Mouse (Mus musculus) heart, adult 2 months (tissue): Measurements from ENCODE around the gene Tspan5. TPM values are rescaled to one million over a fixed set of nuclear protein-coding genes. Genes with fewer than 3 reads are reported as not detected.

Experiments used
- DNase-seq, 2 experiments: peaks; one replicate each; pipeline ENCODE4 v3.0.0; 2021
- H3K27ac ChIP-seq: fragments of 200-600 bp; 2 replicates; pipeline ENCODE4 v1.8.1; 2022
- H3K27me3 ChIP-seq: fragments of 200-500 bp; 2 replicates; pipeline ENCODE4 v1.6.1; 2012; ENCODE audit warnings: mild to moderate bottlenecking, low read length, inconsistent platforms, mixed read lengths; ENCODE audit not compliant: control insufficient read depth, insufficient read depth
- H3K36me3 ChIP-seq: fragments of 200-500 bp; 2 replicates; pipeline ENCODE4 v1.6.1; 2012; ENCODE audit warnings: low read length, inconsistent platforms; ENCODE audit not compliant: control insufficient read depth, insufficient read depth
- H3K4me1 ChIP-seq: fragments of 200-500 bp; 2 replicates; pipeline ENCODE4 v1.6.1; 2011; ENCODE audit warnings: low read length; ENCODE audit not compliant: control insufficient read depth, insufficient read depth
- H3K4me3 ChIP-seq: fragments of 200-600 bp; 2 replicates; pipeline ENCODE4 v1.8.1; 2022
- H3K79me2 ChIP-seq: fragments of 200-500 bp; replicated peaks from 2 replicates; pipeline ENCODE4 v1.6.1; 2012; ENCODE audit warnings: mild to moderate bottlenecking, inconsistent platforms, low read length, moderate library complexity, mixed read lengths; ENCODE audit not compliant: control insufficient read depth, insufficient read depth
- H3K9ac ChIP-seq: fragments of 200-500 bp; 2 replicates; pipeline ENCODE4 v1.6.1; 2012; ENCODE audit warnings: low read depth, mild to moderate bottlenecking, control low read depth, inconsistent platforms, low read length, mixed read lengths
- CTCF ChIP-seq: fragments of 200-600 bp; IDR thresholded peaks from 2 replicates; pipeline ENCODE4 v1.8.1; 2022; ENCODE audit warnings: antibody characterized with exemption, mild to moderate bottlenecking, moderate library complexity
- EP300 ChIP-seq: fragments of 200-500 bp; IDR thresholded peaks from 2 replicates; pipeline ENCODE4 v1.6.1; 2011; ENCODE audit warnings: low read depth, low read length, control low read depth; ENCODE audit not compliant: insufficient read depth
- POLR2A ChIP-seq: fragments of 200-500 bp; IDR thresholded peaks from 2 replicates; pipeline ENCODE4 v1.6.1; 2011; ENCODE audit warnings: mild to moderate bottlenecking, low read depth, low read length, control low read depth; ENCODE audit not compliant: insufficient read depth
- WGBS: fragments of 180-500 bp; shearing (Covaris S2); methylation state at CpG from one replicate; pipeline ENCODE4 v1.1.7; 2018; 5-methylcytosine and 5-hydroxymethylcytosine counted together
- intact Hi-C: fragments of 180-260 bp; cut with DNase I; formaldehyde crosslinking; loops from one replicate; pipeline ENCODE4 v1.15.1; 2025
- polyA plus RNA-seq: library from polyadenylated mRNA; depleted of rRNA; stranded (reverse); fragments of >200 nt; gene quantifications from 2 replicates; pipeline ENCODE4 v1.2.3, GENCODE M21; 2012
- total RNA-seq, 2 experiments: library from RNA; stranded (reverse); gene quantifications; 2 replicates each; pipeline ENCODE4 v1.2.3; 2021

The Tspan5 gene
- total and polyA plus RNA-seq, 3 experiments: 4.9 to 6.9 (median 5.3) TPM

- 81% methylated on average over 5 of the region's 5 CpGs for WGBS
Observed at GRCm38 (mm10) chr3:138751328-138751727, 9.3 kb downstream of the Tspan5 start.

DNA sequence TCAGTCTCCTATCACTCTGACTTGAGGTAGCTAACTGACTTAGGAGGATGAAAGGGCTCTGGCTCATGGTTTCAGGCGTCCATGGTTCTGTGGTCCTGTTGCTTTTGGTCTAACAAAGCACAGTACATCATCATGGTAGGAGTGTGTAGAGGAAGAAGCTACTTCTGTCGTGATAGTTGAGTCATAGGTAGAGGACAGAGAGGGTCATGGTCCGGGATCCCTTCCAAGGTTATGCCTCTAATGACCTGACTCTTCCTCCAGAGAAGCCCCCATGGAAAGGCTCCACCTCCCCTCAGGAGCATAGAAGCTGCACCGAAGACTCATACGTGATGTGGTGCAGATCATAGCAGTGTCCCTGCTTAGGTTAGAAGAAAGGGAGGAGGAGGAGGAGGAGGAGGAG lies 10.1 kb downstream of the Tspan5 start:
- WGBS: 58% methylated on average over 5 of the region's 5 CpGs
- no peaks in the 10 kb centered on the region for H3K27me3 ChIP-seq
- H3K4me3 ChIP-seq: no peak overlapping the region
- no peak for TF ChIP-seq POLR2A
- intact Hi-C loops: no loop called here
- no peak for DNase-seq
- no peak overlapping the region for H3K27ac ChIP-seq
- no peaks in the 10 kb centered on the region for H3K79me2 ChIP-seq
- H3K36me3 ChIP-seq: no peaks in the 10 kb centered on the region
- H3K4me1 ChIP-seq: peaks cover 4% of the 10 kb centered on the region
- no peak overlapping the region for H3K9ac ChIP-seq

More at GRCm38 (mm10) chr3:138751328-138751727, 9.3 kb downstream of the Tspan5 start:
- TF ChIP-seq POLR2A: no peak
- no peak for TF ChIP-seq CTCF
- no peak for TF ChIP-seq EP300
- Histone ChIP-seq H3K4me1 (peaks cover 4% of the 10 kb centered on the region), H3K36me3 (no peaks in the 10 kb centered on the region), H3K27me3 (no peaks in the 10 kb centered on the region), H3K9ac (no peak overlapping the region), H3K4me3 (no peak overlapping the region), H3K27ac (no peak overlapping the region), H3K79me2 (no peaks in the 10 kb centered on the region)
- DNase-seq: no peak
- intact Hi-C loops: no loop called here

DNA sequence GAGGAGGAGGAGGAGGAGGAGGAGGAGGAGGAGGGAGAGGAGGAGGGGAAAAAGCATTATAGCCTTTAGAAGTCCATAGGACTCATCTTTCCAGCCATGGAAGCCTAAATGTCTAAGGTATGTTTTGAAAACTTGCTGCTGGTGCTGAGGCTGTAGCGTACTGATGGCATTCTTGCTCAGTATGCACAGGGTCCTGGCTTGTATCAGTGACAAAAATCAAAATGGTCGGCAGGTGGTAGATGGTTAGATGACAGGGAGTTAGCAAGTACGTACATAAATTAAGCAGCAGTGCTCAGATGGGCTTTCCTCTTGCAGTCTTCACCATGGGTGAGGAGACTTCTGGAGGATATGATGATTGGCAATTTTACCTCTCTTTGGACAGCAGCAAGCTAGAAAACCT lies 10.8 kb downstream of the Tspan5 start:
- 66% methylated on average over 3 of the region's 3 CpGs for WGBS
- Histone ChIP-seq H3K27me3 (no peaks in the 10 kb centered on the region), H3K9ac (no peak overlapping the region), H3K4me1 (peaks cover 4% of the 10 kb centered on the region), H3K4me3 (no peak overlapping the region), H3K27ac (no peak overlapping the region), H3K36me3 (no peaks in the 10 kb centered on the region), H3K79me2 (no peaks in the 10 kb centered on the region)
- TF ChIP-seq POLR2A (no peak), CTCF (no peak), EP300 (no peak)
- intact Hi-C loops: no loop called here
- no peak for DNase-seq

DNA sequence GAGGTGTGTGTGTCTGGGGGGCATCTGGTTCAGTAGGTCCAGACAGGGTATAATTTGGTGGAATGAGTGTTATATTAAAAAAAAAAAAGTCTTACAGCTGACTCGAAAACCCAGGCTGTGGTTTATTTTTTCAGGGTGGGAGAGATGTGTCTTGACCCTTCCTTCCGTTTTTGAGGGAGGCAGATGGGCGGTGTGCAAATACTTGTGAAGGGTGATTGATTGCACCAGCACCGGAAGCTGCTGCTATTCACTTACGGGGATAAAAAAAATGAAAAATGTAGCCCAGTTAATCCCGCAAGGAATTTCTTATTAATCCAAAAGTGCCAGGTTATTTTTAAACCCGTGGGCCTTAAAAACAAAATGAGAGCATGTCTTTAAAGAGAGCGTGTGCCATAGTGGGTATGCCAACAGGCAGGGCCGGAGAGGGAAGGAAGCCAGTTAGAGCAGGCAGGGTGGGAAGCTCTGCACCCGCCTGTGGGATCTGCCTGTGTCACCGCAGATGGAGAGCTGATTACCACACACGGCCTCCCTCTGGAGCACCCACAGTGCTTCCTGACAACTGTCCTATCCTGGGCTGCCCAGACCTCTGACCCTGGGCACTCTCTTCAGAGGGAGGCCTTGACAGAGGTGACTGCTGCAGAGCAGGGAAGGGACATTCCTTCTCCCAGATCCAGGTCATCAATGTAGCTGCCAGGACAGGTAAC lies 11.3 kb downstream of the Tspan5 start:
- TF ChIP-seq POLR2A (no peak), CTCF (no peak), EP300 (no peak)
- H3K9ac ChIP-seq: no peak overlapping the region
- H3K27ac ChIP-seq: no peak overlapping the region; the same call in 1 of the 2 replicates
- H3K4me1 ChIP-seq: peaks cover 4% of the 10 kb centered on the region
- no peak overlapping the region for H3K4me3 ChIP-seq
- peak in 1 of 2 experiments; percentile 28 for DNase-seq
- H3K27me3 ChIP-seq: no peaks in the 10 kb centered on the region
- H3K79me2 ChIP-seq: no peaks in the 10 kb centered on the region
- 25% methylated on average over 12 of the region's 12 CpGs for WGBS
- intact Hi-C loops: no loop called here
- H3K36me3 ChIP-seq: no peaks in the 10 kb centered on the region

GRCm38 (mm10) chr3:138754328-138754727 lies 12.3 kb downstream of the Tspan5 start:
- Histone ChIP-seq H3K27me3 (no peaks in the 10 kb centered on the region), H3K27ac (no peak overlapping the region), H3K4me3 (no peak overlapping the region), H3K36me3 (no peaks in the 10 kb centered on the region), H3K9ac (no peak overlapping the region), H3K4me1 (peaks cover 4% of the 10 kb centered on the region), H3K79me2 (no peaks in the 10 kb centered on the region)
- WGBS: 86% methylated on average over 5 of the region's 5 CpGs
- intact Hi-C loops: no loop called here
- no peak for TF ChIP-seq CTCF
- TF ChIP-seq POLR2A: no peak
- TF ChIP-seq EP300: no peak
- no peak for DNase-seq

- intact Hi-C loops: no loop called here
- no peak overlapping the region for H3K9ac ChIP-seq
- H3K4me1 ChIP-seq: peaks cover 4% of the 10 kb centered on the region
- no peaks in the 10 kb centered on the region for H3K27me3 ChIP-seq
- H3K36me3 ChIP-seq: no peaks in the 10 kb centered on the region
- no peak for TF ChIP-seq POLR2A
- TF ChIP-seq CTCF: no peak
- TF ChIP-seq EP300: no peak
- no peaks in the 10 kb centered on the region for H3K79me2 ChIP-seq
- 98% methylated on average over 2 of the region's 2 CpGs for WGBS
- no peak overlapping the region for H3K4me3 ChIP-seq
- DNase-seq: no peak
- H3K27ac ChIP-seq: no peak overlapping the region
Observed at GRCm38 (mm10) chr3:138757283-138757682, 15.3 kb downstream of the Tspan5 start.
